Mouse (Mus musculus) lung, postnatal 0 days (tissue): Measurements from ENCODE around the gene Fpgs.

Experiments used
- CTCF ChIP-seq: IDR thresholded peaks from 2 replicates; pipeline ENCODE4 v1.5.1; 2016; ENCODE audit warnings: antibody characterized with exemption, mild to moderate bottlenecking
- EP300 ChIP-seq: IDR thresholded peaks from 2 replicates; pipeline ENCODE4 v1.6.1; 2016; ENCODE audit warnings: antibody characterized with exemption, mild to moderate bottlenecking, control low read depth

DNA sequence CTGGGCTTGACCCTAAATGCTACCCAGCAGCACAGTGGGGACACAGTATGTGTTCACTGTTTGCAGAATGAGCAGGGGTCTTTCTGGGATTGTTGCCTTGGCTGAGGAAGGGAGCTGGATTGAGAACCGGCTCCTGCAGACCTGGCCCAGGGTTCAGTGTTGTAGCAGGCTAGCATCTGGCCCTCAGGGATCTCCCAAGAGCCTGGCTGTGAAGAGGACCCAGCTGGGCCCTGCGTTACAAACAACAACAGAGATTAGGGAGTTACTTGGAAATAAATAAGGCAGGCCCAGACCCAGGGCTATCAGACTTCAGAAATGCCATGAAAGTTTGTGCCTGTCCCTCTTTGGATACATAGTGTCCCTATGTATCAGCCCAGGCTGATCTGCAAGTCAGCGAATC is 58.3 kb downstream of the Fpgs start:
- TF ChIP-seq CTCF (no peak; the same call in 1 of the 2 replicates), EP300 (no peak)
